Mouse (Mus musculus) kidney, adult 11 months (tissue): ENCODE results near the gene Stam.

Experiments
- DNase-seq: peaks from one replicate; pipeline ENCODE4 v3.0.0; 2022

Gene Stam

GRCm38 (mm10) chr2:14127629-14128028 lies 53.7 kb downstream of the Stam start:
- DNase-seq = no peak

- DNase-seq = no peak
Observed at GRCm38 (mm10) chr2:14130641-14131339, 56.9 kb downstream of the Stam start.

GRCm38 (mm10) chr2:14132468-14133326 lies 58.8 kb downstream of the Stam start:
- no peak for DNase-seq

- DNase-seq = no peak
Observed at GRCm38 (mm10) chr2:14136906-14137305, 63.0 kb downstream of the Stam start.

- DNase-seq = peak; percentile 6
Observed at GRCm38 (mm10) chr2:14139590-14139989, 65.7 kb downstream of the Stam start.

GRCm38 (mm10) chr2:14140044-14140443 lies 66.1 kb downstream of the Stam start:
- DNase-seq = no peak

- DNase-seq = no peak
Observed at GRCm38 (mm10) chr2:14145311-14145710, 71.4 kb downstream of the Stam start.

- DNase-seq = no peak
Observed at GRCm38 (mm10) chr2:14146913-14147312, 73.0 kb downstream of the Stam start.

GRCm38 (mm10) chr2:14150829-14151228 lies 76.9 kb downstream of the Stam start:
- no peak for DNase-seq

- DNase-seq = no peak
Observed at GRCm38 (mm10) chr2:14151854-14152253, 78.0 kb downstream of the Stam start.

- DNase-seq = no peak
Observed at GRCm38 (mm10) chr2:14159047-14159446, 85.1 kb downstream of the Stam start.

- DNase-seq = no peak
Observed at GRCm38 (mm10) chr2:14159756-14160155, 85.9 kb downstream of the Stam start.

GRCm38 (mm10) chr2:14164459-14165030 lies 90.6 kb downstream of the Stam start:
- DNase-seq = no peak

GRCm38 (mm10) chr2:14165066-14165465 lies 91.2 kb downstream of the Stam start:
- DNase-seq = no peak

GRCm38 (mm10) chr2:14165618-14166344 lies 91.9 kb downstream of the Stam start:
- no peak for DNase-seq

GRCm38 (mm10) chr2:14167721-14168120 lies 93.8 kb downstream of the Stam start:
- no peak for DNase-seq

GRCm38 (mm10) chr2:14174334-14174733 lies 100.4 kb downstream of the Stam start, which contains the start of gene Tmem236:
Gene Tmem236 (plus strand): TSS chr2:14174523.
- DNase-seq = no peak

- no peak for DNase-seq
Observed at GRCm38 (mm10) chr2:14176460-14177193, 102.7 kb downstream of the Stam start.

GRCm38 (mm10) chr2:14184375-14184774 lies 110.5 kb downstream of the Stam start:
- DNase-seq = no peak

- no peak for DNase-seq
Observed at GRCm38 (mm10) chr2:14190684-14191083, 116.8 kb downstream of the Stam start.

- no peak for DNase-seq
Observed at GRCm38 (mm10) chr2:14191601-14192000, 117.7 kb downstream of the Stam start.

GRCm38 (mm10) chr2:14192046-14192445 lies 118.1 kb downstream of the Stam start:
- no peak for DNase-seq
